Mouse (Mus musculus): ENCODE measurements at regions not wholly inside any gene's neighbourhood (a gene's known extent, or its start where the extent isn't known, plus 50 kb on each side); places are given as distances from the start of the nearest gene placed in this dataset.

- DNase-seq (ENCODE audit: low spot score) = no peak
- Histone ChIP-seq H3K27me3 (ENCODE audit: insufficient read depth, low read length) (no peaks in the 10 kb centered on the region), H3K36me3 (replicated peaks) (no peaks in the 10 kb centered on the region), H3K4me1 (ENCODE audit: insufficient read depth, low read depth, low read length) (no peaks in the 10 kb centered on the region), H3K9me3 (replicated peaks) (peaks cover 20% of the 10 kb centered on the region), H3K4me3 (ENCODE audit: low read depth, low read length) (no peak overlapping the region)
- no peak for ATAC-seq (ENCODE audit: extremely low read depth, insufficient number of reproducible peaks, low FRiP score, poor library complexity, severe bottlenecking)
- TF ChIP-seq CTCF (IDR thresholded peaks at IDR 0.05; ENCODE audit: low read depth, low read length) = no peak
- TF ChIP-seq GATA1 (IDR thresholded peaks at IDR 0.05; ENCODE audit: borderline replicate concordance, low read length) = no peak
- TF ChIP-seq TAL1 (conservative IDR thresholded peaks at IDR 0.05; ENCODE audit: low read depth, low read length) = no peak
- no peak for TF ChIP-seq POLR2AphosphoS5 (IDR thresholded peaks at IDR 0.05; ENCODE audit: insufficient replicate concordance, low read depth, low read length)
- no peak for TF ChIP-seq GATA2 (IDR thresholded peaks at IDR 0.05; ENCODE audit: borderline replicate concordance, low read depth, low read length)
Measured at GRCm38 (mm10) chr15:97502056-97502455, 203.6 kb downstream of the Rpap3 start.

- ATAC-seq (ENCODE audit: extremely low read depth, insufficient number of reproducible peaks, low FRiP score, poor library complexity, severe bottlenecking) (no peak), DNase-seq (ENCODE audit: low spot score) (no peak)
- Histone ChIP-seq H3K4me1 (ENCODE audit: insufficient read depth, low read depth, low read length) (no peaks in the 10 kb centered on the region), H3K9me3 (replicated peaks) (peaks cover 20% of the 10 kb centered on the region), H3K36me3 (replicated peaks) (no peaks in the 10 kb centered on the region), H3K4me3 (ENCODE audit: low read depth, low read length) (no peak overlapping the region), H3K27me3 (ENCODE audit: insufficient read depth, low read length) (no peaks in the 10 kb centered on the region)
- TF ChIP-seq GATA2 (IDR thresholded peaks at IDR 0.05; ENCODE audit: borderline replicate concordance, low read depth, low read length) (no peak), TAL1 (conservative IDR thresholded peaks at IDR 0.05; ENCODE audit: low read depth, low read length) (no peak), CTCF (IDR thresholded peaks at IDR 0.05; ENCODE audit: low read depth, low read length) (no peak), POLR2AphosphoS5 (IDR thresholded peaks at IDR 0.05; ENCODE audit: insufficient replicate concordance, low read depth, low read length) (no peak)
Measured at GRCm38 (mm10) chr15:97501420-97501819, 204.2 kb downstream of the Rpap3 start.

GRCm38 (mm10) chr15:97499821-97500385 is 205.7 kb downstream of the Rpap3 start:
- no peak for ATAC-seq (ENCODE audit: extremely low read depth, insufficient number of reproducible peaks, low FRiP score, poor library complexity, severe bottlenecking)

GRCm38 (mm10) chr15:97499240-97499639 is 206.4 kb downstream of the Rpap3 start:
- no peak for ATAC-seq (ENCODE audit: extremely low read depth, insufficient number of reproducible peaks, low FRiP score, poor library complexity, severe bottlenecking)
- no peaks in the 10 kb centered on the region for H3K27me3 ChIP-seq (ENCODE audit: insufficient read depth, low read length)
- H3K4me3 ChIP-seq (ENCODE audit: low read depth, low read length) = no peak overlapping the region
- TF ChIP-seq TAL1 (conservative IDR thresholded peaks at IDR 0.05; ENCODE audit: low read depth, low read length) = no peak
- TF ChIP-seq CTCF (IDR thresholded peaks at IDR 0.05; ENCODE audit: low read depth, low read length) = no peak
- TF ChIP-seq GATA1 (IDR thresholded peaks at IDR 0.05; ENCODE audit: borderline replicate concordance, low read length) = no peak
- TF ChIP-seq POLR2AphosphoS5 (IDR thresholded peaks at IDR 0.05; ENCODE audit: insufficient replicate concordance, low read depth, low read length) = no peak
- TF ChIP-seq GATA2 (IDR thresholded peaks at IDR 0.05; ENCODE audit: borderline replicate concordance, low read depth, low read length) = no peak
- no peaks in the 10 kb centered on the region for H3K4me1 ChIP-seq (ENCODE audit: insufficient read depth, low read depth, low read length)
- no peak for DNase-seq (ENCODE audit: low spot score)
- peaks cover 24% of the 10 kb centered on the region for H3K9me3 ChIP-seq (replicated peaks)
- H3K36me3 ChIP-seq (replicated peaks) = no peaks in the 10 kb centered on the region

More at GRCm38 (mm10) chr15:97499821-97500385, 205.7 kb downstream of the Rpap3 start:
- H3K9me3 ChIP-seq (replicated peaks) = peaks cover 20% of the 10 kb centered on the region
- H3K36me3 ChIP-seq (replicated peaks) = no peaks in the 10 kb centered on the region
- H3K27me3 ChIP-seq (ENCODE audit: insufficient read depth, low read length) = no peaks in the 10 kb centered on the region
- TF ChIP-seq GATA2 (IDR thresholded peaks at IDR 0.05; ENCODE audit: borderline replicate concordance, low read depth, low read length) (no peak), POLR2AphosphoS5 (IDR thresholded peaks at IDR 0.05; ENCODE audit: insufficient replicate concordance, low read depth, low read length) (no peak), GATA1 (IDR thresholded peaks at IDR 0.05; ENCODE audit: borderline replicate concordance, low read length) (no peak), TAL1 (conservative IDR thresholded peaks at IDR 0.05; ENCODE audit: low read depth, low read length) (no peak), CTCF (IDR thresholded peaks at IDR 0.05; ENCODE audit: low read depth, low read length) (no peak)
- no peaks in the 10 kb centered on the region for H3K4me1 ChIP-seq (ENCODE audit: insufficient read depth, low read depth, low read length)
- H3K4me3 ChIP-seq (ENCODE audit: low read depth, low read length) = no peak overlapping the region
- DNase-seq (ENCODE audit: low spot score) = no peak

GRCm38 (mm10) chr15:97498375-97498774 is 207.2 kb downstream of the Rpap3 start:
- TF ChIP-seq GATA1 (IDR thresholded peaks at IDR 0.05; ENCODE audit: borderline replicate concordance, low read length) = no peak
- TF ChIP-seq CTCF (IDR thresholded peaks at IDR 0.05; ENCODE audit: low read depth, low read length) = no peak
- TF ChIP-seq GATA2 (IDR thresholded peaks at IDR 0.05; ENCODE audit: borderline replicate concordance, low read depth, low read length) = no peak
- no peak for TF ChIP-seq TAL1 (conservative IDR thresholded peaks at IDR 0.05; ENCODE audit: low read depth, low read length)
- TF ChIP-seq POLR2AphosphoS5 (IDR thresholded peaks at IDR 0.05; ENCODE audit: insufficient replicate concordance, low read depth, low read length) = no peak
- DNase-seq (ENCODE audit: low spot score) = no peak
- no peaks in the 10 kb centered on the region for H3K27me3 ChIP-seq (ENCODE audit: insufficient read depth, low read length)
- H3K36me3 ChIP-seq (replicated peaks) = no peaks in the 10 kb centered on the region
- H3K4me3 ChIP-seq (ENCODE audit: low read depth, low read length) = no peak overlapping the region
- ATAC-seq (ENCODE audit: extremely low read depth, insufficient number of reproducible peaks, low FRiP score, poor library complexity, severe bottlenecking) = no peak
- no peaks in the 10 kb centered on the region for H3K4me1 ChIP-seq (ENCODE audit: insufficient read depth, low read depth, low read length)
- peaks cover 26% of the 10 kb centered on the region for H3K9me3 ChIP-seq (replicated peaks)

- Histone ChIP-seq H3K4me3 (ENCODE audit: low read depth, low read length) (no peak overlapping the region), H3K36me3 (replicated peaks) (no peaks in the 10 kb centered on the region), H3K27me3 (ENCODE audit: insufficient read depth, low read length) (no peaks in the 10 kb centered on the region), H3K9me3 (replicated peaks) (peaks cover 26% of the 10 kb centered on the region), H3K4me1 (ENCODE audit: insufficient read depth, low read depth, low read length) (no peaks in the 10 kb centered on the region)
- TF ChIP-seq CTCF (IDR thresholded peaks at IDR 0.05; ENCODE audit: low read depth, low read length) = no peak
- no peak for ATAC-seq (ENCODE audit: extremely low read depth, insufficient number of reproducible peaks, low FRiP score, poor library complexity, severe bottlenecking)
- no peak for DNase-seq (ENCODE audit: low spot score)
Measured at GRCm38 (mm10) chr15:97496026-97496425, 209.6 kb downstream of the Rpap3 start.

GRCm38 (mm10) chr15:97493340-97493739 is 212.3 kb downstream of the Rpap3 start:
- DNase-seq (ENCODE audit: low spot score) (no peak), ATAC-seq (ENCODE audit: extremely low read depth, insufficient number of reproducible peaks, low FRiP score, poor library complexity, severe bottlenecking) (no peak)
- TF ChIP-seq GATA2 (IDR thresholded peaks at IDR 0.05; ENCODE audit: borderline replicate concordance, low read depth, low read length) (no peak), CTCF (IDR thresholded peaks at IDR 0.05; ENCODE audit: low read depth, low read length) (no peak), TAL1 (conservative IDR thresholded peaks at IDR 0.05; ENCODE audit: low read depth, low read length) (no peak), GATA1 (IDR thresholded peaks at IDR 0.05; ENCODE audit: borderline replicate concordance, low read length) (no peak), POLR2AphosphoS5 (IDR thresholded peaks at IDR 0.05; ENCODE audit: insufficient replicate concordance, low read depth, low read length) (no peak)
- Histone ChIP-seq H3K9me3 (replicated peaks) (peaks cover 34% of the 10 kb centered on the region), H3K36me3 (replicated peaks) (no peaks in the 10 kb centered on the region), H3K4me3 (ENCODE audit: low read depth, low read length) (no peak overlapping the region), H3K27me3 (ENCODE audit: insufficient read depth, low read length) (no peaks in the 10 kb centered on the region), H3K4me1 (ENCODE audit: insufficient read depth, low read depth, low read length) (no peaks in the 10 kb centered on the region)
